Mouse (Mus musculus) embryonic facial prominence, embryonic 14.5 days (tissue): ENCODE measurements around the gene Lsamp. TPM values are rescaled to one million over a fixed set of nuclear protein-coding genes. Genes with fewer than 3 reads are reported as not detected.
A peak's percentile ranks its signal among the peaks of the same experiment; 100 is the strongest.
"Not testable (repeated sequence)": the region's sequence is repeated elsewhere in the genome, so short reads cannot be mapped to it uniquely, and the experiment has no call there.

Experiments used
- ATAC-seq: fragments of 200-750 bp; cut with Nextera tagmentation; 2 replicates; pipeline ENCODE4 v1.8.0; 2017; ENCODE audit warnings: low read depth, moderate number of reproducible peaks, moderate TSS enrichment
- DNase-seq: peaks from one replicate; pipeline ENCODE4 v3.0.0-alpha.2; 2015; ENCODE audit warnings: low spot score
- H3K27ac ChIP-seq: fragments of 300-500 bp; sonication (generic); replicated peaks from 2 replicates; pipeline ENCODE4 v1.5.1; 2014; ENCODE audit warnings: low read depth, mild to moderate bottlenecking, low read length, moderate library complexity
- H3K27me3 ChIP-seq: fragments of 300-500 bp; sonication (generic); replicated peaks from 2 replicates; pipeline ENCODE4 v1.6.1; 2014; ENCODE audit warnings: low read length; ENCODE audit not compliant: control insufficient read depth, insufficient read depth
- H3K36me3 ChIP-seq: fragments of 300-500 bp; sonication (generic); 2 replicates; pipeline ENCODE4 v1.6.1; 2014; ENCODE audit warnings: low read length, mixed read lengths; ENCODE audit not compliant: control insufficient read depth, insufficient read depth
- H3K4me1 ChIP-seq: fragments of 300-500 bp; sonication (generic); 2 replicates; pipeline ENCODE4 v1.6.1; 2014; ENCODE audit warnings: antibody characterized with exemption, low read length; ENCODE audit not compliant: control insufficient read depth, insufficient read depth
- H3K4me2 ChIP-seq: fragments of 300-500 bp; sonication (generic); 2 replicates; pipeline ENCODE4 v1.6.1; 2014; ENCODE audit warnings: low read depth, mild to moderate bottlenecking, low read length, moderate library complexity, mixed read lengths
- H3K4me3 ChIP-seq: fragments of 300-500 bp; sonication (generic); 2 replicates; pipeline ENCODE4 v1.5.1; 2014; ENCODE audit warnings: low read depth, mild to moderate bottlenecking, low read length
- H3K9ac ChIP-seq: fragments of 300-500 bp; sonication (generic); 2 replicates; pipeline ENCODE4 v1.6.1; 2014; ENCODE audit warnings: low read depth, mild to moderate bottlenecking, low read length, moderate library complexity, mixed read lengths
- H3K9me3 ChIP-seq: fragments of 300-500 bp; sonication (generic); 2 replicates; pipeline ENCODE4 v1.6.1; 2016; ENCODE audit warnings: low read length; ENCODE audit not compliant: control insufficient read depth
- WGBS: fragments of 180-500 bp; shearing (Covaris S2); extraction: QIAGEN DNeasy Blood & Tissue Kit; methylation state at CpG from one replicate; pipeline ENCODE4 v1.1.7; 2014; 5-methylcytosine and 5-hydroxymethylcytosine counted together
- polyA plus RNA-seq: library from polyadenylated mRNA; unstranded; fragments of >200 nt; fragmentation: Nextera tagmentation; extraction: Ambion mirVana; gene quantifications from 2 replicates; pipeline ENCODE4 v1.2.1, GENCODE M21; 2014

The Lsamp gene
- polyA plus RNA-seq, 1 experiment from 2014 or later, result 8.9 TPM

DNA sequence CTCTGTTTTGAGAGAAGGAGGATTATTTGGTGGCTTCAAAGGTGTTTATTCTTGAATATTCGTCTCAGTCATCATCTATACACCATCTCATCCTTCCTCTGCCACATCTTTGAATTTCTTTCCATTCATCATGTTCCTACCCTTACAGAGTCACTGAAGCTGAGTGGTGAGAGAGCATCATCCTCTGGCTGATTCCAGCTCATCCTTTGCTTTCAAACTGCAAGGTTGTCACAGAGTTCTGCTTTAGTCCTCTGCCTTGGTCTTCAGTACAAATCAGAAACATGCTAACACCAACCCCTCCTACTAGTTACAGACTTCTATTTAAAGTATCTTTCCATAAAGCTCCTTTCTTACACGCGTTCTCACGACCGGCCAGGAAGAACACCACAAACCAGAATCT lies 2018.8 kb downstream of the Lsamp start:
- ATAC-seq (no peak), DNase-seq (no peak)
- no peaks in the 10 kb centered on the region for H3K4me1 ChIP-seq
- whole genome bisulfite sequencing, result 90% methylated on average over 5 of the region's 5 CpGs
- H3K4me3 ChIP-seq, result no peak overlapping the region
- no peak overlapping the region for H3K27ac ChIP-seq
- no peaks in the 10 kb centered on the region for H3K27me3 ChIP-seq
- H3K9ac ChIP-seq, result no peak overlapping the region
- H3K4me2 ChIP-seq, result no peak overlapping the region
- no peaks in the 10 kb centered on the region for H3K36me3 ChIP-seq
- H3K9me3 ChIP-seq, result no peaks in the 10 kb centered on the region

DNA sequence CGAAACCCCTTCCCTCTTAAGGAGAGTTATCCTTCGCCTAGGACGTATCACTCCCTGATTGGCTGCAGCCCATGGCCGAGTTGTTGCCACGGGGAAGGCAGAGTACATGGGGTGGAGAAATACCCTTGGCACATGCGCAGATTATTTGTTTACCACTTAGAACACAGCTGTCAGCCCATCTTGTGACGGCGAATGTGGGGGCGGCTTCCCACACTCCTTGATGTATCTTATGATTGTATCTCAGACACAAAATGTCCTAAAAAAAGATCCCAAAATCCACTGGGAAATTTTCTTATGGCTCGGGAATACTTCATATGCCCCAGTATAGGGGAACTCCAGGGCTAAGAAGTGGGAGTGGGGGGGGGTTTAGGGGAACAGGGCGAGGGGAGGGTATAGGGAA lies 2019.3 kb downstream of the Lsamp start:
- not testable (repeated sequence) for H3K4me3 ChIP-seq, H3K27me3 ChIP-seq, H3K4me2 ChIP-seq, ATAC-seq, H3K9ac ChIP-seq, H3K36me3 ChIP-seq, H3K9me3 ChIP-seq, H3K4me1 ChIP-seq, DNase-seq, H3K27ac ChIP-seq
- WGBS, result 97% methylated on average over 9 of the region's 11 CpGs

DNA sequence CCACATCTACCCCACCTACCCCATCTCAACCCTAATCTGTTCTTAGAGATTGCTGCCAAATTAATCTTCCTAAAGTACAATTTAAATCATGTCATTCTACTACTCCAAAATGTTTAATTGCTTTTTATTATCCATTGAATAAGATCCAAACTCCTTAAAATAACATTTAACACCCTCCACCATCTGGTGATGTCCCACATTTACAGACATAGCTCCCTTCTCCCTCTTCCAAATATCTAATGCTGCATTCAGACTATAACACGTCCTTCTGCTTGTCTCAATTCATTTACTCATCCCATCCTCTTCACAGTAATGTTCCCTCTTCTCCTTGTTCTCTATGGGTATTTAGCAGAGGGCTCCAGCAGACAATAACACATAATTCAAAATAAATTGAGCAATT lies 2020.0 kb downstream of the Lsamp start:
- Histone ChIP-seq H3K4me3 (no peak overlapping the region), H3K27me3 (no peaks in the 10 kb centered on the region), H3K4me1 (no peaks in the 10 kb centered on the region), H3K36me3 (no peaks in the 10 kb centered on the region), H3K4me2 (no peak overlapping the region), H3K9me3 (no peaks in the 10 kb centered on the region), H3K27ac (no peak overlapping the region), H3K9ac (no peak overlapping the region)
- no peak for DNase-seq
- WGBS, result 67% methylated on average over 1 of the region's 1 CpGs
- no peak for ATAC-seq

DNA sequence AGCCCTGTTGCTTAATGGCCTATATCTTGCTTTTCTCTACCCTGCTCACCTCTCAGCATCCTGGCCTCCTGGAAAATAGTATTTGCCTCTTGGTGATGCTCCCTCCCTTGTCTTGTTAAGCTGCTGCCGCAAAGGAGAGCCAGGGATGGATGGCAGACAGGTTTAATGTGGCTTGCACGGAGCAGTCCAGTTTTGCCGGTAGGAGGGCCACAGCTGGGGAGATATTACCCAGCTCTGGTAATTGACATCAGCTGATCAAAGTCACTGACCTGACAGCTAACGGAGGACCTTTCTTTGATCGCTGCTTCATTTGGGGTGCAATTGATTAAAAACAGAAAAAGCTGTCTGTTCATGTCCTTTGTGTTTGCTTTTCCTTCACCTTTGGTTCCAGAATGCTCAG lies 2030.8 kb downstream of the Lsamp start:
- ATAC-seq (no peak), DNase-seq (no peak)
- Histone ChIP-seq H3K4me3 (no peak overlapping the region), H3K9ac (no peak overlapping the region), H3K36me3 (no peaks in the 10 kb centered on the region), H3K9me3 (no peaks in the 10 kb centered on the region), H3K4me1 (no peaks in the 10 kb centered on the region), H3K27me3 (no peaks in the 10 kb centered on the region), H3K4me2 (no peak overlapping the region), H3K27ac (no peak overlapping the region)
- WGBS, result 30% methylated on average over 5 of the region's 5 CpGs

DNA sequence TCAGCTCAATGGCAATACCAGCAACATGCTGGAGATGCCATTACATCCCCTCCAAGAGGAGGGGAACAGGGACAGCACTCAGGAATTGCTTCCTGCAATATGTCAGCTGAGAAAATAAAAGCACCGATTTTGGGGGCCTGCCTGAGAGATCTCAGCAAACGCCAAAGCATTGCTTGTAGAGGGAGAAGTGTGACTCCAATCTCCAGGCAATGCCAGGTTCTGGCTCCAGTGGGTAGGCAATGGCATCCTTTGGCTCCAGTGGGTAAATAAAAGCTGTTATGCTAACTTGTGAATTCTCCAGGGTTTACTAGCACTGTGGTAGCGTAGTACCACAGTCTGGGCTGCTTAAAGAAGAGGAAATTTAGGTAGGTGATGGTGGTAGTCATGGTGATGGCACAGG lies 2031.3 kb downstream of the Lsamp start:
- ATAC-seq, result no peak

GRCm38 (mm10) chr16:42016791-42017643 lies 2032.9 kb downstream of the Lsamp start:
- H3K9me3 ChIP-seq, result no peaks in the 10 kb centered on the region
- no peak overlapping the region for H3K27ac ChIP-seq
- H3K4me1 ChIP-seq, result no peaks in the 10 kb centered on the region
- H3K4me3 ChIP-seq, result no peak overlapping the region
- no peaks in the 10 kb centered on the region for H3K27me3 ChIP-seq
- no peak overlapping the region for H3K4me2 ChIP-seq
- no peak for ATAC-seq
- H3K9ac ChIP-seq, result no peak overlapping the region
- WGBS, result 87% methylated on average over 9 of the region's 9 CpGs
- H3K36me3 ChIP-seq, result no peaks in the 10 kb centered on the region
- no peak for DNase-seq

More for the DNA sequence above, 2031.3 kb downstream of the Lsamp start:
- Histone ChIP-seq H3K4me3 (no peak overlapping the region), H3K9me3 (no peaks in the 10 kb centered on the region), H3K4me2 (no peak overlapping the region), H3K36me3 (no peaks in the 10 kb centered on the region), H3K4me1 (no peaks in the 10 kb centered on the region), H3K27ac (no peak overlapping the region), H3K27me3 (no peaks in the 10 kb centered on the region), H3K9ac (no peak overlapping the region)
- WGBS, result 57% methylated on average over 3 of the region's 3 CpGs
- DNase-seq, result no peak

DNA sequence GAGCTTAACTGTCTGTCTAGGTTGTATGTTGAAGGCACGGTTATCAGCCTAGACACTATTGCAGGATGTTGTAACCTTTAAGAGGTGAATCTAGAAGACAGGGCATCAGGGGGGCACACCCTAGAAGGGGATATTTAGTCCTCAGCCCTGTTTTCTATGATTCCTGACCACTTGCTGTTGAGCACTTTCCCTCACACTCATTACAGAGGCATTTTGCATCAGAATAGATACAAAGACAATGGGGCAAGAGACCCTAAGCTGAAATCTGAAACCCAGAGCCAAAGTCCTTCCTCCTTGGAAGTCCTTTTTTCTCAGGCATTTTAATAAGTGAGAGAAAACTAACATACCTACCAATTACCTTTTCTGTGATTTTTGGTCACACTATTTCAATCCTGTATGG lies 2038.4 kb downstream of the Lsamp start:
- H3K9me3 ChIP-seq, result no peaks in the 10 kb centered on the region
- no peak overlapping the region for H3K4me3 ChIP-seq
- H3K27ac ChIP-seq, result no peak overlapping the region
- WGBS, result 54% methylated on average over 1 of the region's 1 CpGs
- H3K4me1 ChIP-seq, result no peaks in the 10 kb centered on the region
- no peak overlapping the region for H3K9ac ChIP-seq
- no peaks in the 10 kb centered on the region for H3K27me3 ChIP-seq
- H3K4me2 ChIP-seq, result no peak overlapping the region
- ATAC-seq (no peak), DNase-seq (no peak)
- H3K36me3 ChIP-seq, result no peaks in the 10 kb centered on the region

DNA sequence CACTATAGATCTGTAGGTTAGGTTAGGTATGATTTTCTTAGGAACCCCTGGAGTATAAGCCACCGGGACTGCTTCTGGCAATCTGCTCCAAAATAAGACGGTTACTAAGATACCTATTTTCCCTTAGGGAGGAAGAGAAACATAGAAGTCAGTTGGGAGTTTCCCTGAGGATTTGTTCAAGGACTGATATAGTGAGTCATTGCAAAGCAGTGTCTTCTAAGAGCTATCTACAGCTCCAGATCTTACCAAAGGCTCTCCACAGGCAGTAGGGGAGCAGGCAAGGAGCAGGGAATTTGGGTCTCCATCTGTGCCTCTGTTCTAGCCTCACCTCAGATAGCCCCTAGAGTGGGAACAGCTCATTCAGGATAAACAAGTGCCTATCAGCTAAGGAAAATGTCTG lies 2047.9 kb downstream of the Lsamp start:
- Histone ChIP-seq H3K27ac (no peak overlapping the region), H3K4me3 (no peak overlapping the region), H3K9ac (no peak overlapping the region), H3K9me3 (no peaks in the 10 kb centered on the region), H3K4me2 (no peak overlapping the region), H3K27me3 (no peaks in the 10 kb centered on the region), H3K4me1 (no peaks in the 10 kb centered on the region), H3K36me3 (no peaks in the 10 kb centered on the region)
- ATAC-seq (peak; percentile 67; the same call in 1 of the 2 replicates), DNase-seq (peak; percentile 19)
- WGBS, result 81% methylated on average over 2 of the region's 2 CpGs

DNA sequence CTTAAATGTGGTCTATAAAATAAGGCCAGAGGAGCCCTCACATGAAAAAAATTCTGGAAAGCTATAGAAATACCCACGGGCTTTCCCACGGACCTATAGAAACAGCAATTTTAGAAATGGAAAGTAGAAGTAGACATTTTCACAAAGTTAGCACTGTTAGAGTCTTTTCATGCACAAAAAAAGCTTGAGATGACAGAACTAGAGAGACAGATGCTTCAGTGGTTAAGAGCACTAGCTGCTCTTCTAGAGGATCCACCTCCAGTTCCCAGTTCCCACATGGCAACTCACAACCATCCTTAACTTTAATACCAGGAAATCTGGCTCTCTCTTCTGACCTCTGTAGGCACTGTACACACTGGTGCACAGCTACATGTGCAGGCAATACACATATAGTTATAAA lies 2049.3 kb downstream of the Lsamp start:
- no peak overlapping the region for H3K27ac ChIP-seq
- H3K27me3 ChIP-seq, result no peaks in the 10 kb centered on the region
- DNase-seq, result no peak
- no peak for ATAC-seq
- 89% methylated on average over 2 of the region's 2 CpGs for WGBS
- no peaks in the 10 kb centered on the region for H3K36me3 ChIP-seq
- H3K9ac ChIP-seq, result no peak overlapping the region
- no peak overlapping the region for H3K4me2 ChIP-seq
- no peaks in the 10 kb centered on the region for H3K9me3 ChIP-seq
- H3K4me1 ChIP-seq, result no peaks in the 10 kb centered on the region
- no peak overlapping the region for H3K4me3 ChIP-seq
